Mouse (Mus musculus): ENCODE data around the gene Tex10.

GRCm38 (mm10) chr4:48491290-48491743, 18.1 kb upstream of the Tex10 start:
- TF ChIP-seq CTCF (IDR thresholded peaks at IDR 0.05) (no peak), EP300 (IDR thresholded peaks at IDR 0.05) (no peak)
